ENCODE assay signal across 1 mouse cellular context in genomic region chr14:74673020-74673350, GRCm38 (mm10).
TF ChIP-seq lines count a peak whose summit lies in the region.

No protein-coding gene starts in this region.

TF ChIP-seq in MEL, 35 proteins besides CTCF, POLR2A, EP300 and RAD21 (continued from another document):
- no peak for TF ChIP-seq USF1 (IDR thresholded peaks at IDR 0.05; ENCODE audit: low read depth, low read length)
- no peak for TF ChIP-seq ELF1 (IDR thresholded peaks at IDR 0.05; ENCODE audit: low read depth, low read length)
- TF ChIP-seq MYB (IDR thresholded peaks at IDR 0.05; ENCODE audit: low read depth, low read length): no peak
- no peak for TF ChIP-seq ZC3H11A (IDR thresholded peaks at IDR 0.05; ENCODE audit: low read depth, low read length)
- TF ChIP-seq CHD1 (IDR thresholded peaks at IDR 0.05; ENCODE audit: low read depth, low read length): 0 out of 2 replicates have a peak, but pooled peaks have one; percentile 72
- no peak for TF ChIP-seq NRF1 (IDR thresholded peaks at IDR 0.05; ENCODE audit: insufficient read depth, low read depth, low read length, poor library complexity, severe bottlenecking)
- no peak; the same call in 1 of the 2 replicates for TF ChIP-seq HCFC1 (IDR thresholded peaks at IDR 0.05; ENCODE audit: low read depth, low read length)
- 0 out of 2 replicates have a peak, but pooled peaks have one; percentile 7 for TF ChIP-seq NELFE (IDR thresholded peaks at IDR 0.05; ENCODE audit: low read depth, low read length)
